21 mouse cellular contexts compared by ENCODE assay signal in genomic region chr7:49026466-49026865, GRCm38 (mm10).
DNase-seq lines count a peak whose midpoint lies in the region; ATAC-seq and TF ChIP-seq lines count a peak whose summit lies in the region.
"Had no signal": no experiment of that assay in that cellular context is flagged by ENCODE, and none has a peak within 500 bp of the region (broad histone marks: within the 10 kb centered on the region; RNA-seq: fewer than 3 reads in every experiment).

No protein-coding gene starts in this region.

- no peak for TF ChIP-seq POLR2A in cerebellum, adult 2 months (IDR thresholded peaks at IDR 0.05; ENCODE audit: borderline replicate concordance, insufficient read depth, low read length)

- TF ChIP-seq EP300 in lung, postnatal 0 days (IDR thresholded peaks at IDR 0.05), result no peak

- peaks cover 36% of the 10 kb centered on the region for H3K4me1 ChIP-seq in cerebellum, adult 2 months (ENCODE audit: control insufficient read depth, insufficient read depth, low read length)
- H3K4me1 ChIP-seq in lung, postnatal 0 days (ENCODE audit: insufficient read depth, low read depth, low read length), result no peaks in the 10 kb centered on the region
- H3K4me1 ChIP-seq: embryonic facial prominence, embryonic 12.5 days; forebrain, embryonic 13.5 days; forebrain, embryonic 15.5 days had no signal

- no peaks in the 10 kb centered on the region for H3K27me3 ChIP-seq in cerebellum, adult 2 months (ENCODE audit: control insufficient read depth, insufficient read depth, low read length)
- no peaks in the 10 kb centered on the region for H3K27me3 ChIP-seq in lung, postnatal 0 days (replicated peaks; ENCODE audit: insufficient read depth, low read length)
- H3K27me3 ChIP-seq: embryonic facial prominence, embryonic 12.5 days; forebrain, embryonic 15.5 days; Patski had no signal

- no peak overlapping the region for H3K4me2 ChIP-seq in lung, postnatal 0 days (replicated peaks; ENCODE audit: low read depth, low read length)
- H3K4me2 ChIP-seq: embryonic facial prominence, embryonic 12.5 days; forebrain, embryonic 13.5 days; forebrain, embryonic 15.5 days had no signal

- no peak overlapping the region for H3K9ac ChIP-seq in lung, postnatal 0 days (replicated peaks; ENCODE audit: low read depth)
- H3K9ac ChIP-seq: embryonic facial prominence, embryonic 12.5 days; forebrain, embryonic 13.5 days; forebrain, embryonic 15.5 days; forebrain, postnatal 0 days had no signal

- no peaks in the 10 kb centered on the region for H3K9me3 ChIP-seq in lung, postnatal 0 days (ENCODE audit: low read length)
- H3K9me3 ChIP-seq: embryonic facial prominence, embryonic 10.5 days; embryonic facial prominence, embryonic 12.5 days; forebrain, embryonic 13.5 days; forebrain, embryonic 15.5 days had no signal

- no peak overlapping the region for H3K4me3 ChIP-seq in cerebellum, adult 2 months (replicated peaks; ENCODE audit: insufficient read depth, low read depth, low read length)
- no peak overlapping the region for H3K4me3 ChIP-seq in lung, postnatal 0 days (ENCODE audit: low read depth, low read length)
- H3K4me3 ChIP-seq: embryonic facial prominence, embryonic 10.5 days; embryonic facial prominence, embryonic 12.5 days; forebrain, embryonic 13.5 days; forebrain, embryonic 15.5 days had no signal

- H3K27ac ChIP-seq in cerebellum, adult 2 months (ENCODE audit: insufficient read depth, low read length), result 0 out of 2 replicates have a peak overlapping the region, but pooled peaks have one; percentile 11
- H3K27ac ChIP-seq in lung, postnatal 0 days (ENCODE audit: low read length), result 0 out of 2 replicates have a peak overlapping the region, but pooled peaks have one; percentile 0
- H3K27ac ChIP-seq: embryonic facial prominence, embryonic 10.5 days; embryonic facial prominence, embryonic 12.5 days; forebrain, embryonic 13.5 days; forebrain, embryonic 15.5 days had no signal

- DNase-seq in cerebellum, adult 2 months, result no peak
- DNase-seq in cerebellum, postnatal 25 days, result no peak
- DNase-seq in lung, postnatal 0 days (ENCODE audit: low spot score), result peak; percentile 76
- DNase-seq in lung, postnatal 4 days, result no peak
- peak; percentile 4 for DNase-seq in lung, postnatal 36 days
- no peak for DNase-seq in lung, postnatal 14 days
- DNase-seq: adrenal gland, adult 8-10 months; adrenal gland, postnatal 14 days; B cell, adult 2 months; cerebellum, adult 11-12 months; cerebellum, adult 8-10 months; cerebellum, adult 9-11 months; forebrain, postnatal 0 days had no signal

- no peak for TF ChIP-seq CTCF in cerebellum, adult 2 months (IDR thresholded peaks at IDR 0.05; ENCODE audit: borderline replicate concordance, insufficient read depth, low read depth, low read length)
- TF ChIP-seq CTCF in lung, postnatal 0 days (IDR thresholded peaks at IDR 0.05), result no peak

- 45% methylated on average over 5 of the region's 5 CpGs for WGBS in cerebellum, adult 2 months
- 48% methylated on average over 5 of the region's 5 CpGs for WGBS in lung, postnatal 0 days

- H3K36me3 ChIP-seq in lung, postnatal 0 days (ENCODE audit: insufficient read depth, low read length), result no peaks in the 10 kb centered on the region
- H3K36me3 ChIP-seq: embryonic facial prominence, embryonic 10.5 days; embryonic facial prominence, embryonic 12.5 days; forebrain, embryonic 15.5 days; G1E had no signal

- ATAC-seq in lung, postnatal 0 days, result peak; percentile 87
- ATAC-seq: activated CD4-positive, CD25-positive, alpha-beta regulatory T cell, adult 4 months; CD4-positive, CD25-positive, alpha-beta regulatory T cell, adult 4 months; forebrain, embryonic 13.5 days; forebrain, embryonic 15.5 days; forebrain, postnatal 0 days; Patski had no signal

Comparison
In these comparisons a context has a peak if more than half of its experiments do, and no peak if none do; other contexts are left out.
1. DNase-seq: peak in lung, postnatal 0 days (single experiment) and lung, postnatal 36 days (single experiment); none in cerebellum, adult 2 months (0 of 2), cerebellum, postnatal 25 days (0 of 2), lung, postnatal 4 days (0 of 2) and lung, postnatal 14 days (single experiment).